Mouse (Mus musculus) hindbrain, embryonic 10.5 days (tissue): ENCODE measurements at regions not wholly inside any gene's neighbourhood (a gene's known extent, or its start where the extent isn't known, plus 50 kb on each side); places are given as distances from the start of the nearest gene placed in this dataset.

Source experiments
- DNase-seq: peaks from one replicate; pipeline ENCODE4 v3.0.0-alpha.2; 2017; ENCODE audit warnings: low spot score
- H3K27ac ChIP-seq: fragments of 300-500 bp; sonication (generic); 2 replicates; pipeline ENCODE4 v1.5.1; 2016; ENCODE audit warnings: mild to moderate bottlenecking, moderate library complexity
- H3K27me3 ChIP-seq: fragments of 300-500 bp; sonication (generic); 2 replicates; pipeline ENCODE4 v1.6.1; 2016; ENCODE audit warnings: mild to moderate bottlenecking; ENCODE audit not compliant: poor library complexity, insufficient read depth, severe bottlenecking
- H3K36me3 ChIP-seq: fragments of 300-500 bp; sonication (generic); 2 replicates; pipeline ENCODE4 v1.6.1; 2016; ENCODE audit warnings: mild to moderate bottlenecking, moderate library complexity
- H3K4me1 ChIP-seq: fragments of 300-500 bp; sonication (generic); replicated peaks from 2 replicates; pipeline ENCODE4 v1.6.1; 2016; ENCODE audit warnings: mild to moderate bottlenecking
- H3K4me3 ChIP-seq: fragments of 300-500 bp; sonication (generic); 2 replicates; pipeline ENCODE4 v1.5.1; 2016; ENCODE audit warnings: mild to moderate bottlenecking, moderate library complexity
- H3K9me3 ChIP-seq: fragments of 300-500 bp; sonication (generic); 2 replicates; pipeline ENCODE4 v1.6.1; 2016; ENCODE audit warnings: mild to moderate bottlenecking, moderate library complexity
- WGBS: fragments of 180-500 bp; shearing (Covaris S2); methylation state at CpG from one replicate; pipeline ENCODE4 v1.1.7; 2016; 5-methylcytosine and 5-hydroxymethylcytosine counted together

GRCm38 (mm10) chrX:99317736-99318135, 153.3 kb downstream of the Pja1 start:
- peaks cover 17% of the 10 kb centered on the region for H3K4me1 ChIP-seq
- H3K9me3 ChIP-seq = no peaks in the 10 kb centered on the region
- no peak overlapping the region for H3K4me3 ChIP-seq
- DNase-seq = no peak
- 81% methylated on average over 10 of the region's 10 CpGs for WGBS
- no peak overlapping the region for H3K27ac ChIP-seq
- H3K27me3 ChIP-seq = peaks cover 89% of the 10 kb centered on the region
- H3K36me3 ChIP-seq = no peaks in the 10 kb centered on the region

GRCm38 (mm10) chrX:99316410-99317056, 154.5 kb downstream of the Pja1 start:
- no peak for DNase-seq
- Histone ChIP-seq H3K4me1 (peaks cover 15% of the 10 kb centered on the region), H3K9me3 (no peaks in the 10 kb centered on the region), H3K4me3 (no peak overlapping the region), H3K27ac (no peak overlapping the region), H3K27me3 (peaks cover 84% of the 10 kb centered on the region), H3K36me3 (no peaks in the 10 kb centered on the region)
- WGBS = 60% methylated on average over 4 of the region's 4 CpGs

DNA sequence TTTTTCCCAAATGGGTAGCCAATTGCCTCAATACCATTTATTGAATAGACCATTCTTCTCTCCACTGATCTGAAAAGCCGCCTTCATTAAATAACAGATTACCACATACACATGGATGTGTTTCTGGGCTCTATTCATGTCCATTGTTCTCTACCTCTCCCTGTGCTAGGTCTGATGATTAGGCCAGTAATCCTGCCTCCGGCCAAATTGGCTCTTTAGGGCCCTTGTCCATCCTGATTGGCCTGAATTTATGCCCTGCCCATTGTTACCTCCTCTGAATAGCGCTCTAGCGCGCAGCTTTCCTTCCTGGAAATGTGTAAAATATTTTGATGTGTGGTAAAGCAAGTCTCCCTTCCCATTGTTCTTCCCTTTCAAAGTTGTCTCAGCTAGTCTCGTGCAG, 163.2 kb downstream of the Efnb1 start:
- H3K4me1 ChIP-seq = peaks cover 4% of the 10 kb centered on the region
- no peak for DNase-seq
- H3K27ac ChIP-seq = no peak overlapping the region
- 50% methylated on average over 6 of the region's 6 CpGs for whole genome bisulfite sequencing
- H3K36me3 ChIP-seq = no peaks in the 10 kb centered on the region
- H3K27me3 ChIP-seq = peaks cover 76% of the 10 kb centered on the region
- H3K9me3 ChIP-seq = no peaks in the 10 kb centered on the region
- H3K4me3 ChIP-seq = no peak overlapping the region

DNA sequence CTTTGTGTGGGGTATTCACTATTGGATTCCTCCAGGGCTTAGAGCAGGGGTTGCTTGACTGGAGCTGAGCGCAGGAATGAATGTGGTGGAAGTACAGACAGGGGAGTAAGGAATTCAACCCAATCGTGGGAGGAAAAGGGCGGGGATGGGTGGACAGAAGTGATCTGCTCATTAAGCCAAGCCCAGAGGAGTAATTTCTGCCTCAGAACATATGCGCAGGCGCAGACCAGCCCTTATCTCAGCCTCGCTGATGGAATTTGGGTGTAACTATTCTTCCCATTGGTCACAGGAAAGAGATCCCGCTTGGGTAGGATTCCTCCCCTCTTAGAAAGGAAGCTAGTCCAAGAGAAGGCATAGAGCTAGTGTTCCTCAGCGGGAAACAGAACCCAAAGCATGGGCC, 158.8 kb downstream of the Efnb1 start:
- WGBS = 77% methylated on average over 8 of the region's 8 CpGs
- Histone ChIP-seq H3K27ac (no peak overlapping the region), H3K27me3 (peaks cover 96% of the 10 kb centered on the region), H3K36me3 (no peaks in the 10 kb centered on the region), H3K4me3 (no peak overlapping the region), H3K4me1 (peaks cover 30% of the 10 kb centered on the region), H3K9me3 (no peaks in the 10 kb centered on the region)
- no peak for DNase-seq

GRCm38 (mm10) chrX:99293967-99294366, 158.0 kb downstream of the Efnb1 start:
- H3K27me3 ChIP-seq = peaks cover 98% of the 10 kb centered on the region
- no peak overlapping the region for H3K4me3 ChIP-seq
- 82% methylated on average over 6 of the region's 6 CpGs for WGBS

DNA sequence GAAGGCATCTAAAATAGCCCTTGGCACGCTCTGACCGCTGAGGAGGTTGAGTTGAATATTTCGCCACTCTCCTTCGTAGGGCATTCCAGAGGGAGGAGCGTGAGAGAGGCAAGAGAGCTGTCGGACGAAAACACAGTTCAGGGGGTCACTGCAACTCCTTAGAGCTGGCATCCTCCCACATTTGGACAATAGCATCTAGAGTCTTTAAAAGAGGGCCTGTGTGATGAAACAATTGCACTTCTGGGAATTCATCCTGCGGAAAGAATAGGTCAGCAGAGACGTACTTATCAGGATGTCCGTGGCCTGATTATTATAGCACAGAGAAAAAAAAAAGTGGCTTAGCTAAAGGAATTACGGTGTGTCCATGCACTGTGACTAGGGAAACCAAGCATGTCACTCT, 156.8 kb downstream of the Efnb1 start:
- Histone ChIP-seq H3K9me3 (no peaks in the 10 kb centered on the region), H3K27ac (no peak overlapping the region), H3K27me3 (peaks cover 99% of the 10 kb centered on the region), H3K4me3 (no peak overlapping the region), H3K36me3 (no peaks in the 10 kb centered on the region), H3K4me1 (peaks cover 26% of the 10 kb centered on the region)
- no peak for DNase-seq
- WGBS = 49% methylated on average over 11 of the region's 11 CpGs

More at GRCm38 (mm10) chrX:99293967-99294366, 158.0 kb downstream of the Efnb1 start:
- Histone ChIP-seq H3K36me3 (no peaks in the 10 kb centered on the region), H3K4me1 (peaks cover 26% of the 10 kb centered on the region), H3K9me3 (no peaks in the 10 kb centered on the region), H3K27ac (no peak overlapping the region)
- DNase-seq = no peak

GRCm38 (mm10) chrX:99291965-99292364, 156.0 kb downstream of the Efnb1 start:
- Histone ChIP-seq H3K27ac (peak overlapping the region; percentile 78), H3K36me3 (no peaks in the 10 kb centered on the region), H3K9me3 (no peaks in the 10 kb centered on the region), H3K27me3 (peaks cover 100% of the 10 kb centered on the region), H3K4me3 (no peak overlapping the region), H3K4me1 (peaks cover 26% of the 10 kb centered on the region)
- DNase-seq = no peak
- WGBS = 48% methylated on average over 5 of the region's 5 CpGs

DNA sequence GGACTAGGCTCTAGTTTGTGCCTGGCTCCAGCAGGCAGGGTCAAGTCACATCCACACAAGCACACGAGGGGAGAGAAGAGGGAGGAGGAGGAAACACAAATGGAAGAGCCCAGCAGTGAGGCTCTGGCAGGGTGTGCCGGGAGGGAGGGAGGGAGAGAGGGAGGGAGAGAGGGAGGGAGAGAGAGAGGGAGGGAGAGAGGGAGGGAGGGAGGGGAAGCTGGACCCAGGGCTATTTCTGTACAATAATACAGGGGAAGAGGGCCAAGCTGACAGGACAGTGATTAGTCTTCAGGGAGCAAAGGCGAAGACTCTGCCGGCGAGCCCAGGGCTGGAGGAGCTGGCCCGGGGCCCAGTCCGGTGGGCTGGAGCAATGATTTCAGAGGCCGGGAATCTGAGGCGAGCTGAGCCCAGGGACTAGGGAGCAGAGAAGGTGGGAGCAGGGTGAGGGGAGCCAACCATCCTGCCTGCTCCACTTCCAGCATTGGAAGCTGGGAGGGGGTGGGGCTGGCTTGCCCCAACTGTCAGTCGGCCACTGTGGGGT, 155.6 kb downstream of the Efnb1 start:
- no peaks in the 10 kb centered on the region for H3K36me3 ChIP-seq
- 28% methylated on average over 9 of the region's 10 CpGs for WGBS
- peak overlapping the region; percentile 78 for H3K27ac ChIP-seq
- H3K9me3 ChIP-seq = no peaks in the 10 kb centered on the region
- no peak overlapping the region for H3K4me3 ChIP-seq
- H3K27me3 ChIP-seq = peaks cover 100% of the 10 kb centered on the region
- DNase-seq = no peak
- peaks cover 31% of the 10 kb centered on the region for H3K4me1 ChIP-seq

DNA sequence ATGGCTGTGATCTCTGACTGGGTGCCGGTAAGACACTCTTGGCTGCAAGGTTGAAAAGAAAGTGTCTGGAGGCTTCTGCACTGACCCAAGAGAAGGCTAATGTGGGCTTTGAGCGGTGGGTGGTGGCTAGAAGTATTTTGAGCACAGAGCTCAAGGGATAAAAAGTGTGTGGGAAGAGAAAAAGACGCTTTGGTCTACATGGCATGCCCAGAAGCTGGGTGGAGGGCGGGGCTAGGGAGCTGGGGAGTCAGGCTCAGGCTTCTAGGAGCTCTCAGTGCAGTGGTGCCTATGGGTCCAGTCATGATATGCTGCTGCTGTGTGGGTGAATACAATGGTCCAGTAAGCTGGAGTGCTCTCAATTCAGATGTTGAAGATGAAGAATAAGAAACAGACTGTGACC, 152.1 kb downstream of the Efnb1 start:
- H3K9me3 ChIP-seq = no peaks in the 10 kb centered on the region
- DNase-seq = no peak
- H3K27ac ChIP-seq = no peak overlapping the region
- WGBS = 72% methylated on average over 4 of the region's 4 CpGs
- no peaks in the 10 kb centered on the region for H3K36me3 ChIP-seq
- H3K27me3 ChIP-seq = peaks cover 98% of the 10 kb centered on the region
- H3K4me1 ChIP-seq = peaks cover 49% of the 10 kb centered on the region
- H3K4me3 ChIP-seq = no peak overlapping the region

DNA sequence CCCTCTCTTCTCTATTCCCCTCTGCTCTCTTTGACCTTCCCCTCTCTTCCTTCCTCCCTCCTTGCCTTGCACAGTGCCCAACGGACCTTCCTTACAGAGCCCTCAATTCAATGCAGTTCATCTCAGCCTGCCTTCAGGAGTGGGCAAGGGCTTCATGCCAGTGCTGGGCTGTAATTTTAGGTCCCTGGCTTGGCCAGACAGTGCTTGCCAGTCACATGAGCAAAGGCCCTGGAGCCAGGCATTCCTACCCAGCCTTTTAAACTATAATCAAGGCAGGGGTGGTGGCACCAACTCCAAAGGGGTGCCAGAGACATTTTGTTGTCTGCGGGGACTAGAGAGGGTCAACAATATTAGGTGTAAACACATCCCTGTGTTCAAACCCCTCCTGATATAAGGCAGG, 150.9 kb downstream of the Efnb1 start:
- WGBS = 77% methylated on average over 2 of the region's 2 CpGs
- H3K36me3 ChIP-seq = no peaks in the 10 kb centered on the region
- no peak overlapping the region for H3K4me3 ChIP-seq
- H3K4me1 ChIP-seq = peaks cover 38% of the 10 kb centered on the region
- no peak for DNase-seq
- H3K27ac ChIP-seq = peak overlapping the region; percentile 66; the same call in 1 of the 2 replicates
- H3K9me3 ChIP-seq = no peaks in the 10 kb centered on the region
- H3K27me3 ChIP-seq = peaks cover 98% of the 10 kb centered on the region

- Histone ChIP-seq H3K9me3 (no peaks in the 10 kb centered on the region), H3K27me3 (peaks cover 98% of the 10 kb centered on the region), H3K4me1 (peaks cover 37% of the 10 kb centered on the region), H3K27ac (peak overlapping the region; percentile 66), H3K36me3 (no peaks in the 10 kb centered on the region), H3K4me3 (no peak overlapping the region)
- peak; percentile 74 for DNase-seq
- WGBS = 18% methylated on average over 9 of the region's 9 CpGs
Measured at GRCm38 (mm10) chrX:99285611-99286010, 149.7 kb downstream of the Efnb1 start.

DNA sequence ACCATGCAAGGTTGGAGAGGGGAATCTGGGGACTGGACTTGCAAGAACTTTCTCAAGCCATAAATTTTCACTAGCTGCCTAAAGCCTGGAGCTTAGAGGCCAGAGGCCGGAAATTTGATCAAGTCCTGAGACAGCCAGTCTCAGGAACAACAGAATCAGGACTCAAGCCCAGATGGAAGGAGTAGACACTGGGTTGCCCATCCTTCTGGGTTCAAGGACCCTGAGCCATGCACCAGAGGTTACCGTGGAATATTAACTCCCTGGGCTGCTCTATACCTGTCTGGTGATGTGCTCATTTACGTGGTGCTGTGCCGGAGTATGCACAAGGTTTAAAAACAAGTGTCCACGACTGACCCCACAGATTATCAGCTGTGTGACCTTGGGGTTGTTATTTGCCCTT, 145.1 kb downstream of the Efnb1 start:
- DNase-seq = no peak
- Histone ChIP-seq H3K36me3 (no peaks in the 10 kb centered on the region), H3K4me1 (peaks cover 29% of the 10 kb centered on the region), H3K27me3 (peaks cover 97% of the 10 kb centered on the region), H3K4me3 (no peak overlapping the region), H3K27ac (peak overlapping the region; percentile 62), H3K9me3 (no peaks in the 10 kb centered on the region)
- WGBS = 70% methylated on average over 5 of the region's 5 CpGs

DNA sequence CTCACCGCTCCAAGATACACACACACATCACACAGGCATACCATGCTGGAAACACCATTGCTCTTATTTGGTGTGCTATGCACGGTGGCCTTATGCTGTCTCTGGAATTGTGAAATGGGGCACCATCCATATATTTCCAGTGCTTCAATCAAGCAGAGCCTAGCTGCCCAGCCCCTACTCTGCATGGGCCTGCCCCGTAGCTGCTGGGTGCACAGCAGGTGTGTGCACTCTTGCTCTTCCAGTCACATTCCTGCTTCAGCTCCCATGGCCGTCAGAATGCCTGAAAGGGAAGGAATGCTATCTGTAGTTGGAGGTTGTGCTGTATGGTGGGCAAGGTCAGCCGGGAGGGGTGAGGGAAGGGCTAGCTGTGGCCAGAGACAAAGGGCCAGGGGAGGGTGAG, 144.6 kb downstream of the Efnb1 start:
- no peak for DNase-seq
- WGBS = 45% methylated on average over 5 of the region's 5 CpGs
- H3K4me3 ChIP-seq = no peak overlapping the region

More for the DNA sequence above, 144.6 kb downstream of the Efnb1 start:
- Histone ChIP-seq H3K36me3 (no peaks in the 10 kb centered on the region), H3K27ac (peak overlapping the region; percentile 62), H3K4me1 (peaks cover 24% of the 10 kb centered on the region), H3K9me3 (no peaks in the 10 kb centered on the region), H3K27me3 (peaks cover 97% of the 10 kb centered on the region)
